Mouse (Mus musculus): Measurements from ENCODE around the gene Tgm1.
A peak's percentile ranks its signal among the peaks of the same experiment; 100 is the strongest.

The Tgm1 gene

DNA sequence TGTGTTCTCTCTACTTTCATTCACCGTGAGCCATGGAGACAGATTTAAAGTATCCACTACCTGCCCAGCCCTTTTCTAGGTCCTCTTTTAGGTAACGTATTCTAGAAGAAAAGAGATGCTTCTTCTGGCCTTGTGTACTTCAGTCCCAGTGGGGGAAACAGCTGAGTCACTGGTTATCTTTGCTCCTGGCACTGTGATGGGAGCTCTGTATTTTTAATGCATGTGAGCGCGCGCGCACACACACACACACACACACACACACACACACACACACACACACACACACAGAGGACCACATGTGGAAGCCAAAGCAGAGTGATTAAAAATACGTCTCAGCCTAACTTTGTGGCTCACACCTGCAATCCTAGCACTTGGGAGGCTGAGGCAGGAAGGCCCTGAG is 9.7 kb upstream of the Tgm1 start:
- DNase-seq (ENCODE audit: low spot score in 2 of 2) = no peak

DNA sequence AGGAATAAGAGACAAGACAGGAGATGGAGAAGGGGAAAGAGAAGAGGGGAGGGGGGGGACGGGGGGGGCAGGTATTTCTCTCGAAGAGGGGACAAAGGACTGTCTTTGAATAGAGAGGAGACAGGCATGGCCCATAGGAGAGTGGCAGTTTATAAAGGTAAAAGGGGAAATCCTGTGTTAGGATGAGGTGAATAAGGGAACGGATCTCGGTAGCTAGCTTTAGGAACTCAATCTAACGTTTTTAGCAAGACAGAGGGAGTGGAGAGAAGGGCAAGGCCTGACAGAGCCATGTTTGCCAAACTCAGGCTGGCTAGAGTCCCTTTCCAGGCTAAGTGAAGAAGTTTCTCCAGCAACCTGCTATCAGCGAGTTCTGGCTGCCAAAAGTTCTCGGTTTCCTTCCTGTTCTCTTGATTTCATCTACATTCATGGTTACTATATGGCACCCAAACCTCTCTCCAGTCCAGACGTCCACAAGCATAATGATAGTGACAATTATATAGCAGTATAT is 8.8 kb upstream of the Tgm1 start:
- no peak for DNase-seq (ENCODE audit: low spot score in 2 of 2)

DNA sequence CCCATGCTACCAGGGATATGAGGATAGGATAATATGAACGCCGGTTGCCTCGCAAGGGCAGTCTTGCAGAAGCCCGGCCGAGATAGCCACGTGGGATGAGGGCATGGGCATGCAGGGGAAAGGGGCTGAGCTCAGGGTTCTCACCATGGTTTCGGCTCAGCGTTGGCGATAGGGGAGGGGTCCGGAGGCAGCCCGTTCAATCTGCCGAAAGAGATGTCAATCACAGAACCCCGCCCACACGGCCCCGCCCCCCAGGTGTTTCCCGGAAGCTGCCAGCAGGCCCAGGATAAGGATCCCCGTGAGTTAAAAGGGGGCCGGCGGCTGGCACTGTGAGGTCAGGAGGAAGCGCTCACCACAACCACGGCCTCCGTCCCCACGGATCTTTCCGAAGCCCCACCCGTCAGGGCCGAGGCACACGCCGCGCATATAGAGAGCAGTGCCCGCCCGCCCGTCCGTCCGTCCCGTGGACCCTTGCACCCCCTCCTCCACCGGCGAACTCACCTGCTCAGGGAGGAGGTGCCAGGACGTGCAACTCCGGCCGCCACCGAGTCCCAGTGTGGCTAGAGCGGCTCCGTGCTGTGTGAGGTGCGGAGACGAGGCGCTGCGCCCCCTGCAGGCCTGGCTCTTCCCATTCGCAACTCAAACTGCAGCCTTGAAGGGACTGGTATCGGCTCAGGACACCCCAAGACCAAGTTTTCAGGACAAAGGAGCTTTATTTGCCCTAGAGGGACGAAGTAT is 8.1 kb upstream of the Tgm1 start, which contains the start of gene Rabggta:
Rabggta (minus strand) TSS at position 564 of the 738 bp plus-strand sequence.
- peak; percentile 81 to 89 for DNase-seq (ENCODE audit: low spot score in 2 of 2)

DNA sequence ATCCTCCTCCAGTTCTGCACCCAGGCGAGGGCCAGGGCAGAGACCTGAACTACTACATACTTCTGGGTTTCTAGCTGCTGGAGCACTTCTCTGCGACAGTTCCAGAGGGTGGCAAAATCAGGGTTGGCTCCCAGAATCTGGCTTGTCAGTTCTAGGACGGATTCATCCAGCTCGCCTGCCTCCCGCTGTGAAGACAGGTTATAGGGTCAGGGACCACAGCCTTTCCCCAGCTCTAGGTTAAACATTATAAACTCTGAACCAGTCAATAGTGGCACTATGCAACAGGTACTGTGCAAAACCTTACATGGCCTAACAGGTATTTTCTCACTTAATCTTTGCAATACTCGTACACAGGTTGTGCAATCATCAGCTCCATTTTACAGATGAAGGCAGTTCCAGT is 7.3 kb upstream of the Tgm1 start:
- no peak for DNase-seq (ENCODE audit: low spot score in 2 of 2)

DNA sequence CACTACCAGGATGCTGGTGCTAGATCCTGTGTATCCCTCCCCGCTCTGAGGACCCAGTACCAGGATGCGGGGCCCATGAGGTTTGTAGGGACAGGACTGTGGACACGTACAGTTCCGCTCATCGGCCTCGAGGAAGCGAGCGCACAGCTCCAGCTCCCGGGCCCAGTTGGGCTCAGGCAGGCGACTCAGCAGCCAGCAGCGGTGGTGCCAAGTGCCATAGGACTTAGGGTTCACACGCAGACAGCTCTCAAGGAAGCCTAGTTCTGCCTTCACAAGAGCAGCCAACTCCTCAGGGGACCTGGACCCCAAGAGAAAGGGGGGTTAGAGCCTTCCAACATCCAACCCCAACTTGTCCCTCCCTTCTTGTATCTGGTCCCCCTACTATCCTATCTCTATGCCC is 6.9 kb upstream of the Tgm1 start:
- no peak for DNase-seq (ENCODE audit: low spot score in 2 of 2)

DNA sequence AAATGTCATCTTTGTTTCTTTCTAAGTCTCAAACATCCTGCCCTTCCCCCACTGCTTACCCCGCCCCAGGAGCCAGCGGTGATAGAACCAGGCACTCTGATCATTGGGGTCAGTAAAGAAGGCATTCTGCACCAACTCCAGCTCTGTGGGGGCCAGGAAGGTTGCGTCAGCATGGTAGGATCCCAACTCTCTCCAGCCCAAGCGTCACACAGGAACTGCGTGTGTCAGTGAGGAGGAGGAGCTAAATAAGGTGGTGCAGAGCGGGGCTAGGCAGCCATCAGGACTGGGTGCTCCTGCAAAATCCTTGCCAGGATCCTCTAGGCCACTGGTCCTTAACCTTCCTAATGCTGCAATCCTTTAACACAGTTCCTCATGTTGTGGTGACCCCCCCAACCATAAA is 6.0 kb upstream of the Tgm1 start:
- DNase-seq (ENCODE audit: low spot score in 2 of 2) = no peak

DNA sequence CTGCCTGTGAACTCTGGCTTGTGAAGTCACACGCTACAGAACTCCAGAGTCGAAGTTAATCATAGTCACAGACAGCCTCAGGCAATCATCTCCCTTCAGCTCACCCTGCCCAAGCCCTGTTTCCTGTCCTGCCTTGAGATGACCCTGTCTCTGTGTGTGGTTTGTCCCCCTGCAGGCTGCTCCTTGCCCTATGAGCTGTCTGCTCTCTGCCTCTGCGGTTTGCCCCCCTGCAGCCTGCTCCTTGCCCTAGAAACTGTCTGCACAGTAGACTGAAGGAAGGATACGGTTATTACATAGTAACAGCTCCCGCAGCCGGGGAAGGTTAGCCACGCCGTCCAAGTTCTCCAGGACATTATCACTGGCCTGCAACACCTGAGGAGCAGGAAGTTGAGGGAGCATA is 3.2 kb upstream of the Tgm1 start:
- DNase-seq (ENCODE audit: low spot score in 2 of 2) = no peak

DNA sequence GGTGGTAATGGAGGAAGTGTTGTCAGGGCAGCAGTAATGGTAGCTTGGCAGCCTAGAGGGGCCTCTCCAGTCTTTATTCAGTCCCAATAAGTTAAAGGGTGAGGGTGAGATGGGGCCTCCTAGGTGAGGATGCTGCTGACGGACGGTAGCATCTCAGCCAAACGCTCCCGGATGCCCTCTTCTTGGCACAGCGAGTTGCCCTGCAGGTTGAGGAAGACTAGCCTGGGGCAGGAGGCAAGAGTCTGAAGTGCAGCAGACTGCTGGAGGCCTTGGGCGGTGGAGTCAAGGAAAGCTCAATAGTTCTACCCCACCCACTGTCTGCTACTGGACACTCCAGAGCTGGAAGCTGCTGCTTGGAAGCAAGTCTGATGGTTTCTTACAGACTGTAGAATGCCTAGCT is 2.5 kb upstream of the Tgm1 start:
- no peak for DNase-seq (ENCODE audit: low spot score in 2 of 2)

DNA sequence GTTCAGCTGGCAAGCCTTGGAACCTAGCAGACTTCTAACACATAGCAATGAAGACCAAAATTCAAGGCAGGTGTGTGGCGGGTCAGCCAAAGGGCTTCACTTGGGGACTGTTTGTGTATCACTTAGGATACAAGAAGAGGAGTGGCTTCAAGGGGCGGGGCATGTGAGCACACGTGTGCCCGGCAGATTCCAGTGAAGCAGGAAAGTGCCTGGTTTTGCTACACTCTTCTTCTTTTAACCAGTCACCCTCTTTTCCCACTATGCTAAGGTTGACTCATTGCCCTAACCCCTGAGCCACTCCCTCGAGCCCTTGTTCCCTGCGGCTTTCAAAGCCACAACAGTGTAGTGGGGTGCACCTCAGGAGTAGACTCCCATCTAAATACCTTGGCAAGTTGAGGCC is 1.2 kb upstream of the Tgm1 start:
- no peak for DNase-seq (ENCODE audit: low spot score in 2 of 2)

DNA sequence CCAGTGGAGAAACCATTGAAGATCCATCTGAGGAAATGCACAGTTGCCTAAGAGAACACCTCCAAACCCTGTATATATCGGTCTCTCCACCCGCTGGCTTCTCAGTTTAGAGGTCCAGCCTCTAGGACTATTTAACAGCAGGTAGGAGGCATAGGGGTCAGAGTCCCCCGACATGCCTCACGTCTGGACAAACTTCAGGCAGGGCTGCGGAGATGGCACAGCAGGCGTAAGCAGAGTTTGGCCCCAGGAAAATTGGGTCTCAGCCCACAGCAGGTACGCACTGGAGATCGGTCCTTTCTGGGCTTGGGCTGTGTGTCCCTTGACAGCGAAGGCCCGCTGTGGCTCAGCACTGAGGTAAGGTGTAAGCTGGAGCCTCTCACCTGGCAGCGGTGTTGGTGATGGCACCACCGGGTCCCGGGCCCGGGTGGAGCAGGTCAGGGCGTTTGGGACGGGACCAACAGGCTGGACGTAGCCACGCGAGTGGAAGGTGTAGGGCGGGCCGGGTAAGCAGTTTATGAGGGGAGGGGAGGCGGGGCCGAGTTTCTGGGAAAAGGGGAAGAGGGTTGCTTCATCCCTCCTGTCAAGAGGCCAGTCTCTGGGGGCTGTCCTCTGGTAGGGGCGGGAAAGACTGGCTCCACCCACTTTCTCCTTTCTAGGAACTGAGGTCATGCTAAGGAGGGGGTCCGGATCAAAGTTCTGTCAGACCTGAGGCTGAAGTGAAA is 558 bp downstream of the Tgm1 start:
- peak; percentile 40 to 43 for DNase-seq (ENCODE audit: low spot score in 2 of 2)

DNA sequence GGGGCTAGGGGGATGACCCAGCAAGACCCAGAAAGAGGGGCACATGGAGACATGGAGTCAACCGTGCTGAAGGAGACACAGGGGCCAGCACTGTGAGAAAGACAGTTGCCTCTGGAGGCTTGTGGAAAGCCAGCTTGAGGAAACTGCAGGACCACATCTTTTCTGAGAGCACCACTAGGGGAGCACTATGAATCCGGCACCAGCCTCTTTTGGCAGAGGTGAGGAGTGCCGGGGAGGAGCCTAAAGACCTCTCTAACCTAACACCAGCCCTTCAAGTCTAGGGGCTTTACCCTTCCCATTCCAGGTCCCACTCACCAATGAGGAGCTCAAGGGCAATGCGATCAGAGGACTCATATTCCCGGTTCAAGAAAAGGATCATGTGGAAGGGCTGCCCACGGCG is 1.9 kb downstream of the Tgm1 start:
- DNase-seq (ENCODE audit: low spot score in 2 of 2) = no peak

DNA sequence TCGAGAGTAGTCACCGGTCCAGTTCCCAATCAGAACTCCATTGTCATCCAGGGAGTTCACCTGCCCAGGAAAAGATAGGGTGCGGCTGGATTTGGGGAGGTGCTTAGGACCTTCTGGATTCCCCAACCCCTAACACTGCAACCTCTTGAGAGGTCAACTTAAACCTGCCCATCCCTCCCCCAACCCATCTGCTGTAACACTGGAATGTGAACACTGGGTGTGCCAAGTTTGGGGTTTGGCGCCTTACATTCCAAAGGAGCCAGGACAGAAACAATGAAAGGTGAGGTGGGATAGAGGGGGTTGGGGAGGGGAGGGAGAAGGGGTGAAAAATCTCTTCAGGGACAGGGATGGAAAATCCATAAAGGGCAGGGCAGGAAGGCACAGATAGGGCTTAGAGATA is 4.2 kb downstream of the Tgm1 start:
- no peak for DNase-seq (ENCODE audit: low spot score in 2 of 2)

DNA sequence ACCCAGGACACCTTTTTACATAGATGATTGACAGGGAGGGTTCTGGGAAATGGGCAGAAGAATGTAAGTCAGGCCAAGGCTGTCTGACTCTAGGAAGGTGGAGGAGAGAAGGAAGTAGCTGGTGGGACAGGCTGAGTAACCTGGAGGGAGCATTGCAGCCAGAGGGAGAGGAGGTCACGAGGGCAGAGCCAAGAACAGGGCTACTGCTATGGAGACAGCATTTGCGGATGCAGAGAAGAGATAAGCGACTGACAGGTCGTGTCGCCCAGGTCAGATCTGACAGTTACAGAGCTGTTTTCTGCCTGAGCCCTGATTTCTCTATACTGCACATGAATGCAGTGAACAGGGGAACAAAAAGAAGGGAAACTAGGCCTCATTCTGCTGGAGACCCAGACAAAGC is 6.3 kb downstream of the Tgm1 start:
- no peak for DNase-seq (ENCODE audit: low spot score in 2 of 2)

DNA sequence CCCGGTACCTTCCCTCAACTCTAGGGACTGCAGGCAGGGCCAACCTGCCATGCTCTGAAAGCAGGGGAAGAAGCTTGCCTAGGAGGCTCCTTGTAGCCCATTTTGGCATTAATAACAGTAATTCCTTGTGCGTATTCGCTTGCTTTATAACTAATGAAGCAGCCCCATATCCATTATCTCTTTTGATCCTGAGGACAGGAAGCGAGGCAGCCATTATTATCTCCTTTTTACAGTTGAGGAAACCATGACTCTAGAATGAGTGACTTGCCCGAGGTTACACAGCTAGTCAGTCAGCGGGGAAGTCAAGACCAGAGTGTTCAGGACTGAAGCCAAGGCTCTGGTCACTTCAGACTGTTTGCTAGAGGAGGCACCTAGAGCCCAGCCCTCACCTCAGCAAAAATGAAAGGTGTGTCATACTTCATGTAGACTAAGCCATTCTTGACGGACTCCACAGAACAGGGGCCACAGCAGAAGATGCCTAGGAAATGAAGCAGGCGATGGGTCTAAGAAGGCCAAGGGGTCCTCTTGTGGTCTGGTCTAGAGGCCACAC is 7.6 kb downstream of the Tgm1 start:
- DNase-seq (ENCODE audit: low spot score in 2 of 2) = no peak

DNA sequence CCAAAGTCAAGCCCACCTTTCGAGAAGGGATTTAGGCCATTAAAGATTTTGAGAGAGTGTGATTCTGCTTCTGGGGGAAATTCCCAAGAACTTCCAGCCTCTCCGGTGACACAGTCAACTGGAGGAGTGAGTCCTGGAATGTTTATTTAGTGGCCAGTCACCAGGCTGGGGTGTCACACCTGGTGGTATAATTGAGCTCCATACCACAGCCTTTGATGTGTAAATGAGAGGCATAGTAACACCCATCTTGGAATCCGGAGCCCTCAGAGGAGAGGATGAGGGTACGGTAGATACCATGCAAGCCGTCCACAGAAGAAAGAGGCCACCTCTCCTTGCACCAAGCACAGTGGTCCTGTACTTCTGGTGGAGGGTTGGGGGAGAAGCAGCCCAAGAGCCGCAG is 11.0 kb downstream of the Tgm1 start:
- DNase-seq (ENCODE audit: low spot score in 2 of 2) = no peak

DNA sequence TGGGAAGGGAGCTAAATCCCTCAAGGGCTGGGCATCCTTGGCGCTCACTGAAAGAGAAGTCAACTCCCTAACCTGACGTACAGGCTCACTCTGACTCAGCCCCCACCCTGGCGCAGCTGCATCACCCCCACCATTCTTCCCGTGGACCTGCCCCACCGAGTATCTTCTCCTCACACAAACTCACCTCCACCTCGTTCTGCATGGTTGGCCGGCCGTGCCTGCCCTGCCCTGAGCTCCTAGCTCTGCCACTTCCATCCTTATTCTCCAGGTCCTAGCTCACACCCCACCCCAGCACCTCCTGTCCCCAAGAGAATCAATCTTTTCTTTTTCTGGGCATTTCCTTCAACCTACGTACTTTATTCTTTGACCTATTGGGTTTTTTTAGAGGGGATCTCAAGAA is 12.6 kb downstream of the Tgm1 start:
- DNase-seq (ENCODE audit: low spot score in 2 of 2) = no peak

DNA sequence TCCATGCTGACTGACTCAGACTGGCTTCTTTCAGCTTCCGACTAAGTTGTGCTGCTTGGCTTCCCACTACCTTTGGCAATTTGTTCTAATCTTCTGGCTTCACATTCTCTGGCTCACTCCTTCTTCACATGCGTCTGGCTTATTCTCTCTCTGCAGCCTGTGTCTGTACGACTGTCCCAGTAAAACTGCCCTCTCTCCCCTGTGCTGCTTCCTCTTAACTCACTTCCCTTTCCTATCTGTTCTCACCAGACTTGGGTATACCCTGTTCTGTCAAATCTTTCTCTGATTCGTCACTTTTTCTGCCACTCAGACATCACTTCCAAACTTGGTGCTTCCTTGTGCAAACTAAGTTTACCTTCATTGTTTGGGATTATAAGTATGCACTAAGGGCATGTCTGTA is 16.5 kb downstream of the Tgm1 start:
- DNase-seq (ENCODE audit: low spot score in 2 of 2) = no peak

DNA sequence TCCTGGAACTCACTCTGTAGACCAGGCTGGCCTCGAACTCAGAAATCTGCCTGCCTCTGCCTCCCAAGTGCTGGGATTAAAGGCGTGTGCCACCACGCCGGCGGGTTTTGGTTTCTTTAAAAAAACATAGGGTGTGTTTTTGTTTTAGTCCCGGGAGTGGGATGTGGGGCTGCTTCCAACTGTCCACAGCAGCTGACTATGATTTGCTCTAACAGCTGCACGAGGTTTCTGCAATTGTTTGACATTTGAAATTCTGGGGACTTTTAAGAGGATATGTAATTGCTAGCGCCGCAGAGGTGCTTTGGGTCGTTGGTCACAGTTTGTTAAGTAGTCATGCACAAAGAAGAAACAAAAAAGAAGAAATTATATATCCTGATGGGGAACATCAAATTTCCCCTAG is 24.3 kb downstream of the Tgm1 start:
- no peak for DNase-seq (ENCODE audit: low spot score in 2 of 2)

DNA sequence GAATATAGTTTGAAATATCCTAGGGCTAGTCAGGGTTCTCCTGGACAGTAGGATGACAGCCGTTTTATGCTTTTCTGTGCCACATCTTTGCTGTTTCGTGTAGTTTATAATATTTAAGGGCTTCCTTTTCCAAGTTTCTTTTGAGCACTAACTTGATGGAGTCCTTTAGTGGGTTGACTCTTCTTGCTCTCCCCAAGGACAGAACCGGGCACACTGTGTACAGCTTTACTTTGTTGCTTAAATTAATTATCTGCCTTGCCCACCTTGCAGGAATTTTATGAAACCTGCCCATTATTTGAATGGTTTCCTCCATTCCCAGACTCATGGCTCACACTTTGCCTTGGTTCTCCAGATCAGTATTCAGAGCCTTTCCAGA is 31.6 kb downstream of the Tgm1 start:
- no peak for DNase-seq (ENCODE audit: low spot score in 2 of 2)

DNA sequence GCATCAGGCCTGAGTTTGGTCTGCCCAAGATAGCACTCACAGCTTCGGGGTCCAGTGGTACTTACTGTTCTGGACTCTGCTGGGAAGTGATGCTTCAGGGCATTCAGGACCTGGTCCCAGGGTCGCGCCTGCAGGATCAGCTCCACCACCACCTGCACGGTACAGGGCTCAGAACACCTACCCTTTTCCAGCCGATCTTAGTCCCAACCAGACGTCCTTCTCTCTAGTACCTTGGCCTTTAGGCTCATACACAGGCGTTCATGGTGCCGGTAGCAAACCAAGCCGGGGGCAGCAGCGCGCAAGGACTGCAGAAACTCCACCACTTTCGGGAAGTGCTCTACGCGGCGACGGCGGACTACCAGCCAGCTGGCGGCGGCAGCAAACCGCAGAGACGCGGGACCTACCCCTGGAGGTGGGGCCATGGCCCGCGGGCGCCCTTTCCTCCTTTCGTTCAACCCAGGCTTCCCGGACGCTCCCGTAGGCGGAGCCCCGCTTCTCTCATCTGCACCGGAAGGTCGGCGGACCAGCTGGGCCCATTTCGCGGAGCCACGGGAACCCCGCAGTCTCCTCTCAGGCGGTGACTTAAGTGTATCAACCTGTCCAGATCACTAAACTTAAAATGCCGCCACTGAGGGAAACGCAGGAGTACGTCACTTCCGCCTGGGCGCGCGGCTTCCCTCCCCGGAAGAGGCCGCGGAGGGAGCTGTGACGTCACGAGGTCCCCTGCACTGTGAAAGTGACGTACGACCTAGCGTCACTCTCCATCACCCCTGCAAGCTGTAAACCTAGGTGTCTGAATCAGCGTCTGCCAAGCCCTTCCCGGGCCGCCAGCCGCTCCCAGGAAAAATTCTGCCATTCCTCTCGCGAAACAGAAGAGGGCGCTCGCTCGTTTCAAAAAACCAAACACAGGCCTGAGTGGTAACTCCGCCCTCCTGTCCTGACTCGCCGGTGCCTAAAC is 32.3 kb downstream of the Tgm1 start, which contains the start of gene Tinf2:
Tinf2 (minus strand) TSS at position 661 of the 958 bp plus-strand sequence.
- peak; percentile 93 for DNase-seq (ENCODE audit: low spot score in 2 of 2)

DNA sequence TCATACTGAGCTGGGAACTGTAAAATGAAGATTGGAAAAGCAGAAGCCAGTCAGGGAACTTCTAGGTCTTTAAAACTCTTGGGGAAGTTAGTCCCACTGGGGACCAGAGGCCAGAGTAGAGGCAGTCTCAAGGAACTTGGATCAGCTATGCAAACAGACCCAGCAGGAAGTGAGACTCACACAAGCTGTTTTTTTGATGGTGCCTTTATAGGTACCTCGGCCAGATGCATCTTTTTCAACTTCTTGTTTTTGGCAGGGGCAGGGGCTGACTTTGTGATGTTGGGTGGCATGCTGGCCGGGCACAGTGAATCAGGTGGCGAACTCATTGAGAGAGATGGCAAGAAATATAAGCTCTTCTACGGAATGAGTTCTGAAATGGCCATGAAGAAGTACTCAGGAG is 36.1 kb downstream of the Tgm1 start:
- DNase-seq (ENCODE audit: low spot score in 2 of 2) = no peak

DNA sequence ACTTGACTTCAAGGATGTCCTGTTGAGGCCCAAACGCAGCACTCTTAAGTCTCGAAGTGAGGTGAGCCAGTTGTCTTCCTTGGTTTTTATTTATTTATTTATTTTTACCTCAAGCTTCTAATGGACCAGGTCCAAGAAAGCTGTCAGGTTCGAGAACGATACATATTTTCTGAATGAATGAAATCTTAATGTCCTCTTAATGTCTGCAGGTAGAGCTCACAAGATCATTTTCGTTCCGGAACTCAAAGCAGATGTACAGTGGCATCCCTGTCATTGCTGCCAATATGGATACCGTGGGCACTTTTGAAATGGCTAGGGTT is 41.0 kb downstream of the Tgm1 start:
- DNase-seq (ENCODE audit: low spot score in 2 of 2) = no peak

All from heart, adult 9 months (tissue).